Mouse (Mus musculus) gastrocnemius, postnatal 14 days (tissue): ENCODE data around the gene Ankrd52. TPM values are rescaled to one million over a fixed set of nuclear protein-coding genes. Genes with fewer than 3 reads are reported as not detected.

Experiments used
- DNase-seq: peaks from one replicate; pipeline ENCODE4 v3.0.0; 2021; ENCODE audit warnings: mixed read lengths
- intact Hi-C: fragments of 180-260 bp; cut with DNase I; formaldehyde crosslinking; loops from one replicate; pipeline ENCODE4 v1.15.1; 2025; ENCODE audit warnings: low total_unique reads
- total RNA-seq, 2 experiments: library from RNA; stranded (reverse); gene quantifications; 2 replicates each; pipeline ENCODE4 v1.2.3; 2021

The Ankrd52 gene
- total RNA-seq, 2 experiments from 2014 or later = 53.7 to 54.8 TPM

GRCm38 (mm10) chr10:128368402-128369217 lies 8.3 kb upstream of the Ankrd52 start, which contains the start of gene Coq10a:
TSS of gene Coq10a (minus strand) at chr10:128368997.
- DNase-seq = peak; percentile 93
- intact Hi-C loops = loop anchor here (5.0 kb wide), 1 partner anchor 89 kb away; the partner anchor contains the start of gene Smarcc2

- intact Hi-C loops = loop anchor here (5.0 kb wide), 1 partner anchor 88 kb away; the partner anchor contains the start of gene Smarcc2
- no peak for DNase-seq
These were observed 7.7 kb upstream of the Ankrd52 start for GRCm38 (mm10) chr10:128369218-128369543.

GRCm38 (mm10) chr10:128369599-128369998 lies 7.3 kb upstream of the Ankrd52 start:
- intact Hi-C loops = loop anchor here (5.0 kb wide), 1 partner anchor 88 kb away; the partner anchor contains the start of gene Smarcc2
- DNase-seq = no peak

GRCm38 (mm10) chr10:128370021-128370420 lies 6.9 kb upstream of the Ankrd52 start:
- intact Hi-C loops = no loop called here
- DNase-seq = no peak

- intact Hi-C loops = no loop called here
- DNase-seq = no peak
These were observed 6.3 kb upstream of the Ankrd52 start for GRCm38 (mm10) chr10:128370601-128371000.

- intact Hi-C loops = no loop called here
- no peak for DNase-seq
These were observed 4.8 kb upstream of the Ankrd52 start for GRCm38 (mm10) chr10:128372142-128372541.

- intact Hi-C loops = no loop called here
- peak; percentile 52 for DNase-seq
These were observed 3.7 kb upstream of the Ankrd52 start for GRCm38 (mm10) chr10:128372989-128373748.

- intact Hi-C loops = no loop called here
These were observed 2.5 kb upstream of the Ankrd52 start for GRCm38 (mm10) chr10:128374393-128374792.

GRCm38 (mm10) chr10:128376099-128376454 lies 838 bp upstream of the Ankrd52 start:
- DNase-seq = no peak
- intact Hi-C loops = no loop called here

More at GRCm38 (mm10) chr10:128374393-128374792, 2.5 kb upstream of the Ankrd52 start:
- DNase-seq = no peak

- peak; percentile 53 for DNase-seq
- intact Hi-C loops = no loop called here
These were observed 466 bp downstream of the Ankrd52 start for GRCm38 (mm10) chr10:128377222-128377939.

GRCm38 (mm10) chr10:128377940-128378448 lies 1.1 kb downstream of the Ankrd52 start:
- DNase-seq = no peak
- intact Hi-C loops = no loop called here

- no peak for DNase-seq
- intact Hi-C loops = no loop called here
These were observed 1.5 kb downstream of the Ankrd52 start for GRCm38 (mm10) chr10:128378462-128378861.

- peak; percentile 62 for DNase-seq
- intact Hi-C loops = no loop called here
These were observed 2.3 kb downstream of the Ankrd52 start for GRCm38 (mm10) chr10:128379260-128379659.

- intact Hi-C loops = no loop called here
- peak; percentile 6 for DNase-seq
These were observed 3.6 kb downstream of the Ankrd52 start for GRCm38 (mm10) chr10:128380565-128380964.

- intact Hi-C loops = no loop called here
- DNase-seq = no peak
These were observed 5.6 kb downstream of the Ankrd52 start for GRCm38 (mm10) chr10:128382482-128382881.

GRCm38 (mm10) chr10:128385902-128386301 lies 9.0 kb downstream of the Ankrd52 start:
- intact Hi-C loops = no loop called here
- DNase-seq = no peak

- intact Hi-C loops = no loop called here
- DNase-seq = no peak
These were observed 12.0 kb downstream of the Ankrd52 start for GRCm38 (mm10) chr10:128388941-128389340.

GRCm38 (mm10) chr10:128389570-128389969 lies 12.7 kb downstream of the Ankrd52 start:
- DNase-seq = no peak
- intact Hi-C loops = no loop called here

GRCm38 (mm10) chr10:128390366-128390765 lies 13.5 kb downstream of the Ankrd52 start:
- intact Hi-C loops = no loop called here
- no peak for DNase-seq

- intact Hi-C loops = no loop called here
These were observed 14.9 kb downstream of the Ankrd52 start for GRCm38 (mm10) chr10:128391850-128392249.

More at GRCm38 (mm10) chr10:128391850-128392249, 14.9 kb downstream of the Ankrd52 start:
- no peak for DNase-seq
